ENCODE assay signal across 9 mouse cellular contexts in genomic region chr2:142057889-142058750, GRCm38 (mm10).
DNase-seq lines count a peak whose midpoint lies in the region; ATAC-seq lines count a peak whose summit lies in the region.
"Had no signal": no experiment of that assay in that cellular context is flagged by ENCODE, and none has a peak within 500 bp of the region (broad histone marks: within the 10 kb centered on the region; RNA-seq: fewer than 3 reads in every experiment).

No protein-coding gene starts in this region.

- 52% methylated on average over 14 of the region's 14 CpGs for WGBS in embryonic facial prominence, embryonic 10.5 days
- WGBS in limb, embryonic 13.5 days: 8% methylated on average over 14 of the region's 14 CpGs

- no peaks in the 10 kb centered on the region for H3K36me3 ChIP-seq in embryonic facial prominence, embryonic 10.5 days (replicated peaks)
- no peaks in the 10 kb centered on the region for H3K36me3 ChIP-seq in limb, embryonic 13.5 days

- H3K4me1 ChIP-seq in embryonic facial prominence, embryonic 10.5 days: peaks cover 14% of the 10 kb centered on the region
- peaks cover 14% of the 10 kb centered on the region for H3K4me1 ChIP-seq in limb, embryonic 13.5 days

- H3K9ac ChIP-seq in limb, embryonic 13.5 days: peak overlapping the region; percentile 48
- H3K9ac ChIP-seq: liver, embryonic 14.5 days had no signal

- H3K4me3 ChIP-seq in embryonic facial prominence, embryonic 10.5 days: no peak overlapping the region
- H3K4me3 ChIP-seq in limb, embryonic 13.5 days: peak overlapping the region; percentile 22

- peak overlapping the region; percentile 52 for H3K27ac ChIP-seq in embryonic facial prominence, embryonic 10.5 days (replicated peaks)
- peak overlapping the region; percentile 61; the same call in 1 of the 2 replicates for H3K27ac ChIP-seq in limb, embryonic 13.5 days
- H3K27ac ChIP-seq: liver, embryonic 14.5 days had no signal

- H3K27me3 ChIP-seq in embryonic facial prominence, embryonic 10.5 days (replicated peaks; ENCODE audit: low read depth, poor library complexity, severe bottlenecking): no peaks in the 10 kb centered on the region
- H3K27me3 ChIP-seq in limb, embryonic 13.5 days: 0 out of 2 replicates have a peak, but pooled peaks cover 6% of the 10 kb centered on the region

- no peaks in the 10 kb centered on the region for H3K9me3 ChIP-seq in embryonic facial prominence, embryonic 10.5 days
- no peaks in the 10 kb centered on the region for H3K9me3 ChIP-seq in limb, embryonic 13.5 days

- ATAC-seq in limb, embryonic 13.5 days (ENCODE audit: low FRiP score, low read depth): peak; percentile 88
- ATAC-seq in megakaryocyte, adult 5-6 weeks (ENCODE audit: poor library complexity, severe bottlenecking): no peak

- peak overlapping the region; percentile 58 for H3K4me2 ChIP-seq in limb, embryonic 13.5 days (replicated peaks)

- DNase-seq in gastrocnemius, postnatal 10 days: peak; percentile 3
- DNase-seq in gastrocnemius, adult 18-20 months (ENCODE audit: low spot score): no peak
- DNase-seq in MN1 (ENCODE audit: low spot score): peak; percentile 69
- DNase-seq in embryonic facial prominence, embryonic 10.5 days (ENCODE audit: low spot score): peak; percentile 33
- peak; percentile 26 for DNase-seq in heart, postnatal 4 days
- DNase-seq in spleen, adult 18-20 months: no peak

Comparison
In these comparisons a context has a peak if more than half of its experiments do, and no peak if none do; other contexts are left out.
1. DNase-seq: peak in gastrocnemius, postnatal 10 days (single experiment), MN1 (single experiment), embryonic facial prominence, embryonic 10.5 days (single experiment) and heart, postnatal 4 days (single experiment); none in gastrocnemius, adult 18-20 months (single experiment) and spleen, adult 18-20 months (0 of 2).